Mouse (Mus musculus): ENCODE measurements at regions not wholly inside any gene's neighbourhood (a gene's known extent, or its start where the extent isn't known, plus 50 kb on each side); places are given as distances from the start of the nearest gene placed in this dataset.

GRCm38 (mm10) chr14:33691690-33692089, 102.7 kb downstream of the Ptpn20 start:
- no peaks in the 10 kb centered on the region for H3K9me3 ChIP-seq (ENCODE audit: control insufficient read depth, low read length)
- H3K4me3 ChIP-seq (ENCODE audit: low read depth, low read length), result no peak overlapping the region
- no peak for DNase-seq (ENCODE audit: low spot score)
- H3K36me3 ChIP-seq (ENCODE audit: control insufficient read depth, insufficient read depth, low read length), result no peaks in the 10 kb centered on the region
- no peaks in the 10 kb centered on the region for H3K27me3 ChIP-seq (ENCODE audit: control insufficient read depth, insufficient read depth, low read length)
- H3K27ac ChIP-seq (ENCODE audit: low read depth, low read length), result no peak overlapping the region
- WGBS, result 70% methylated on average over 2 of the region's 2 CpGs
- no peak for ATAC-seq (replicated peaks; ENCODE audit: low FRiP score)
- H3K4me1 ChIP-seq (replicated peaks; ENCODE audit: control insufficient read depth, insufficient read depth, low read length), result no peaks in the 10 kb centered on the region
- H3K4me2 ChIP-seq (ENCODE audit: low read depth, low read length, severe bottlenecking), result no peak overlapping the region
- H3K9ac ChIP-seq (ENCODE audit: low read length), result no peak overlapping the region

- Histone ChIP-seq H3K27me3 (ENCODE audit: control insufficient read depth, insufficient read depth, low read length) (no peaks in the 10 kb centered on the region), H3K4me1 (replicated peaks; ENCODE audit: control insufficient read depth, insufficient read depth, low read length) (no peaks in the 10 kb centered on the region), H3K36me3 (ENCODE audit: control insufficient read depth, insufficient read depth, low read length) (no peaks in the 10 kb centered on the region), H3K9me3 (ENCODE audit: control insufficient read depth, low read length) (no peaks in the 10 kb centered on the region), H3K9ac (ENCODE audit: low read length) (no peak overlapping the region), H3K4me3 (ENCODE audit: low read depth, low read length) (no peak overlapping the region), H3K4me2 (ENCODE audit: low read depth, low read length, severe bottlenecking) (no peak overlapping the region), H3K27ac (ENCODE audit: low read depth, low read length) (no peak overlapping the region)
- WGBS, result 57% methylated on average over 2 of the region's 2 CpGs
- DNase-seq (ENCODE audit: low spot score) (no peak), ATAC-seq (replicated peaks; ENCODE audit: low FRiP score) (no peak)
Observed at GRCm38 (mm10) chr14:33694224-33694623, 105.2 kb downstream of the Ptpn20 start.

- no peak overlapping the region for H3K9ac ChIP-seq (ENCODE audit: low read length)
- H3K36me3 ChIP-seq (ENCODE audit: control insufficient read depth, insufficient read depth, low read length), result no peaks in the 10 kb centered on the region
- no peak overlapping the region for H3K27ac ChIP-seq (ENCODE audit: low read depth, low read length)
- DNase-seq (ENCODE audit: low spot score) (peak; percentile 89), ATAC-seq (replicated peaks; ENCODE audit: low FRiP score) (peak; percentile 51)
- no peaks in the 10 kb centered on the region for H3K9me3 ChIP-seq (ENCODE audit: control insufficient read depth, low read length)
- 21% methylated on average over 8 of the region's 8 CpGs for WGBS
- no peaks in the 10 kb centered on the region for H3K27me3 ChIP-seq (ENCODE audit: control insufficient read depth, insufficient read depth, low read length)
- no peak overlapping the region for H3K4me3 ChIP-seq (ENCODE audit: low read depth, low read length)
- H3K4me1 ChIP-seq (replicated peaks; ENCODE audit: control insufficient read depth, insufficient read depth, low read length), result no peaks in the 10 kb centered on the region
- no peak overlapping the region for H3K4me2 ChIP-seq (ENCODE audit: low read depth, low read length, severe bottlenecking)
Observed at GRCm38 (mm10) chr14:33695362-33695982, 106.5 kb downstream of the Ptpn20 start.

- Histone ChIP-seq H3K9me3 (ENCODE audit: control insufficient read depth, low read length) (no peaks in the 10 kb centered on the region), H3K27ac (ENCODE audit: low read depth, low read length) (no peak overlapping the region), H3K4me1 (replicated peaks; ENCODE audit: control insufficient read depth, insufficient read depth, low read length) (no peaks in the 10 kb centered on the region), H3K4me3 (ENCODE audit: low read depth, low read length) (no peak overlapping the region), H3K27me3 (ENCODE audit: control insufficient read depth, insufficient read depth, low read length) (no peaks in the 10 kb centered on the region), H3K36me3 (ENCODE audit: control insufficient read depth, insufficient read depth, low read length) (no peaks in the 10 kb centered on the region), H3K4me2 (ENCODE audit: low read depth, low read length, severe bottlenecking) (no peak overlapping the region), H3K9ac (ENCODE audit: low read length) (no peak overlapping the region)
- ATAC-seq (replicated peaks; ENCODE audit: low FRiP score) (no peak), DNase-seq (ENCODE audit: low spot score) (no peak)
- 80% methylated on average over 3 of the region's 3 CpGs for WGBS
Observed at GRCm38 (mm10) chr14:33696817-33697216, 107.8 kb downstream of the Ptpn20 start.

GRCm38 (mm10) chr14:33699777-33700438, 110.9 kb downstream of the Ptpn20 start:
- Histone ChIP-seq H3K9ac (ENCODE audit: low read length) (no peak overlapping the region), H3K4me2 (ENCODE audit: low read depth, low read length, severe bottlenecking) (no peak overlapping the region), H3K27me3 (ENCODE audit: control insufficient read depth, insufficient read depth, low read length) (no peaks in the 10 kb centered on the region), H3K4me3 (ENCODE audit: low read depth, low read length) (no peak overlapping the region), H3K27ac (ENCODE audit: low read depth, low read length) (no peak overlapping the region), H3K36me3 (ENCODE audit: control insufficient read depth, insufficient read depth, low read length) (no peaks in the 10 kb centered on the region), H3K4me1 (replicated peaks; ENCODE audit: control insufficient read depth, insufficient read depth, low read length) (no peaks in the 10 kb centered on the region), H3K9me3 (ENCODE audit: control insufficient read depth, low read length) (no peaks in the 10 kb centered on the region)
- ATAC-seq (replicated peaks; ENCODE audit: low FRiP score), result no peak
- no peak for DNase-seq (ENCODE audit: low spot score)
- 85% methylated on average over 13 of the region's 13 CpGs for WGBS

GRCm38 (mm10) chr14:33707661-33708297, 118.8 kb downstream of the Ptpn20 start:
- Histone ChIP-seq H3K4me2 (ENCODE audit: low read depth, low read length, severe bottlenecking) (no peak overlapping the region), H3K9me3 (ENCODE audit: control insufficient read depth, low read length) (no peaks in the 10 kb centered on the region), H3K9ac (ENCODE audit: low read length) (no peak overlapping the region), H3K27ac (ENCODE audit: low read depth, low read length) (no peak overlapping the region), H3K4me1 (replicated peaks; ENCODE audit: control insufficient read depth, insufficient read depth, low read length) (no peaks in the 10 kb centered on the region), H3K36me3 (ENCODE audit: control insufficient read depth, insufficient read depth, low read length) (no peaks in the 10 kb centered on the region), H3K4me3 (ENCODE audit: low read depth, low read length) (no peak overlapping the region), H3K27me3 (ENCODE audit: control insufficient read depth, insufficient read depth, low read length) (no peaks in the 10 kb centered on the region)
- DNase-seq (ENCODE audit: low spot score) (no peak), ATAC-seq (replicated peaks; ENCODE audit: low FRiP score) (no peak)
- WGBS, result 77% methylated on average over 6 of the region's 6 CpGs

- Histone ChIP-seq H3K27me3 (ENCODE audit: control insufficient read depth, insufficient read depth, low read length) (no peaks in the 10 kb centered on the region), H3K9ac (ENCODE audit: low read length) (no peak overlapping the region), H3K4me1 (replicated peaks; ENCODE audit: control insufficient read depth, insufficient read depth, low read length) (no peaks in the 10 kb centered on the region), H3K4me3 (ENCODE audit: low read depth, low read length) (no peak overlapping the region), H3K4me2 (ENCODE audit: low read depth, low read length, severe bottlenecking) (no peak overlapping the region), H3K36me3 (ENCODE audit: control insufficient read depth, insufficient read depth, low read length) (no peaks in the 10 kb centered on the region), H3K27ac (ENCODE audit: low read depth, low read length) (no peak overlapping the region), H3K9me3 (ENCODE audit: control insufficient read depth, low read length) (no peaks in the 10 kb centered on the region)
- WGBS, result 88% methylated on average over 4 of the region's 4 CpGs
- no peak for ATAC-seq (replicated peaks; ENCODE audit: low FRiP score)
- no peak for DNase-seq (ENCODE audit: low spot score)
Observed at GRCm38 (mm10) chr14:33708298-33708665, 119.3 kb downstream of the Ptpn20 start.

- ATAC-seq (replicated peaks; ENCODE audit: low FRiP score), result no peak
- DNase-seq (ENCODE audit: low spot score), result no peak
- no peak overlapping the region for H3K27ac ChIP-seq (ENCODE audit: low read depth, low read length)
- no peaks in the 10 kb centered on the region for H3K9me3 ChIP-seq (ENCODE audit: control insufficient read depth, low read length)
- H3K4me2 ChIP-seq (ENCODE audit: low read depth, low read length, severe bottlenecking), result no peak overlapping the region
- no peaks in the 10 kb centered on the region for H3K4me1 ChIP-seq (replicated peaks; ENCODE audit: control insufficient read depth, insufficient read depth, low read length)
- H3K27me3 ChIP-seq (ENCODE audit: control insufficient read depth, insufficient read depth, low read length), result no peaks in the 10 kb centered on the region
- H3K36me3 ChIP-seq (ENCODE audit: control insufficient read depth, insufficient read depth, low read length), result no peaks in the 10 kb centered on the region
- no peak overlapping the region for H3K4me3 ChIP-seq (ENCODE audit: low read depth, low read length)
- H3K9ac ChIP-seq (ENCODE audit: low read length), result no peak overlapping the region
- 79% methylated on average over 1 of the region's 1 CpGs for WGBS
Observed at GRCm38 (mm10) chr14:33712458-33712857, 123.5 kb downstream of the Ptpn20 start.

- no peak overlapping the region for H3K27ac ChIP-seq (ENCODE audit: low read depth, low read length)
- H3K27me3 ChIP-seq (ENCODE audit: control insufficient read depth, insufficient read depth, low read length), result no peaks in the 10 kb centered on the region
- no peaks in the 10 kb centered on the region for H3K4me1 ChIP-seq (replicated peaks; ENCODE audit: control insufficient read depth, insufficient read depth, low read length)
- no peak for ATAC-seq (replicated peaks; ENCODE audit: low FRiP score)
- H3K9ac ChIP-seq (ENCODE audit: low read length), result no peak overlapping the region
- H3K4me2 ChIP-seq (ENCODE audit: low read depth, low read length, severe bottlenecking), result no peak overlapping the region
- H3K9me3 ChIP-seq (ENCODE audit: control insufficient read depth, low read length), result no peaks in the 10 kb centered on the region
- DNase-seq (ENCODE audit: low spot score), result no peak
- H3K36me3 ChIP-seq (ENCODE audit: control insufficient read depth, insufficient read depth, low read length), result no peaks in the 10 kb centered on the region
- 93% methylated on average over 6 of the region's 6 CpGs for WGBS
- no peak overlapping the region for H3K4me3 ChIP-seq (ENCODE audit: low read depth, low read length)
Observed at GRCm38 (mm10) chr14:33719651-33720050, 130.6 kb downstream of the Ptpn20 start.
